Mouse (Mus musculus) lung, adult 2 months (tissue): Measurements from ENCODE around the gene Apex1.

Experiments
- CTCF ChIP-seq: fragments of 200-500 bp; IDR thresholded peaks from 2 replicates; pipeline ENCODE4 v1.5.1; 2011; ENCODE audit warnings: mild to moderate bottlenecking, low read length, control low read depth; ENCODE audit not compliant: insufficient read depth
- POLR2A ChIP-seq: fragments of 200-500 bp; IDR thresholded peaks from 2 replicates; pipeline ENCODE4 v1.6.1; 2011; ENCODE audit warnings: low read depth, mild to moderate bottlenecking, control low read depth, low read length, borderline replicate concordance; ENCODE audit errors: extremely low read depth

DNA sequence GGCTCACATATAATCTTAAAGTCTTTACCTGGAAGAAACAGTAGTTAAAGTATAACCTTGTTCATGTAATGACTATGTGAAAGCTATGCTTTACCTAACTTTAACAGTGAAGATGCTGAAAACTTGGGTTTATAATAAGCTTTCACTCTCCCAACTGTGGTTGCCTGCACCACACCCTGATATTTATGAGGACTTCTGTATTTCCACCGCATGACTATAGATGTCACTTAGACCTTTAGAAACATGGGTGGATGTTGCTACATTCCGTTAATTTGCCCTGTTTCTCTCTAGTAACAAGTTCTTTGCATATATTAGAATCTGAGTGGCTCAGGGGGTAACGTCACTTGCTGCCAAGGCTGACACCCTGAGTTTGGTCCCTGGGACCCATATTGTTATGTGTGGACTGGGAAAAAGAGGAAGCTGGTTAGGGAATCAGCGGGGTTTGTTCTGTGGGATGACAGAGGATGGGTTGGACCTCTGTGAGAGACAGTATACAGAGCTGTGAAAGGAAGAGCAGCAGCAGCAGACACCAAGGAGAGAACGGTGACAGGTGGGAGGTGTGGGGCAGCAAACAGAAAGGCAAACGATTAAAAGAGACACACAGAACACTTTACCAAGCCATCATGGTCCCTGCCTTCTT is 49.1 kb upstream of the Apex1 start:
- TF ChIP-seq POLR2A (no peak), CTCF (no peak)
